Mouse (Mus musculus) urinary bladder, adult 2 months (tissue): ENCODE data around the gene Sgo1. TPM values are rescaled to one million over a fixed set of nuclear protein-coding genes. Genes with fewer than 3 reads are reported as not detected.
A peak's percentile ranks its signal among the peaks of the same experiment; 100 is the strongest.
"Not testable (repeated sequence)": the region's sequence is repeated elsewhere in the genome, so short reads cannot be mapped to it uniquely, and the experiment has no call there.

Source experiments
- DNase-seq: peaks from one replicate; pipeline ENCODE4 v3.0.0; 2022; ENCODE audit warnings: low spot score
- polyA plus RNA-seq: library from polyadenylated mRNA; depleted of rRNA; stranded (reverse); fragments of >200 nt; gene quantifications from 2 replicates; pipeline ENCODE4 v1.2.3, GENCODE M21; 2012; rRNA removed

Gene Sgo1
- polyA plus RNA-seq, result 0.83 and 0.85 TPM in 2 replicates

- DNase-seq, result peak; percentile 96
These were observed at the start of gene Sgo1 for GRCm38 (mm10) chr17:53688877-53689802. TSS of gene Sgo1 (minus strand) at chr17:53689333.

DNA sequence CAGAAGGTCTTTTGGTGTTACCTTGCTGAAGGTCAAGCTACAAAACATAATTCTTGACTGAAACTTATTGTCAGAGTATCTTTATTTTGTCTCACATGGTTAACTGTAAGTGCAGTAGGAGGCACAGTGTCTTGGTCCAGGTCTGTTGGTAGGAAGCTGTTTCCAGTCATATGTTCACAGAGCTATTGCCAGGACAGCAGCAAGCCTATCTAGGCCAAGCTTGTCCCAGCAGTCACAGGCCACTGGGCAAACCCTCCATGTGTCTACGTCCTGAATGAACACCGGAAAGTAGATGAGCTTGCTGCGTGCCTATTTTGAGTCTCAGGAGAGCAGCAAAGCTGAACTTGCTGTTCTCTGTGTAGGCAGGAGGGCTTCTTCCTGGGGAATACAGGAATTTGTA, 29.8 kb upstream of the Sgo1 start:
- DNase-seq, result not testable (repeated sequence)

DNA sequence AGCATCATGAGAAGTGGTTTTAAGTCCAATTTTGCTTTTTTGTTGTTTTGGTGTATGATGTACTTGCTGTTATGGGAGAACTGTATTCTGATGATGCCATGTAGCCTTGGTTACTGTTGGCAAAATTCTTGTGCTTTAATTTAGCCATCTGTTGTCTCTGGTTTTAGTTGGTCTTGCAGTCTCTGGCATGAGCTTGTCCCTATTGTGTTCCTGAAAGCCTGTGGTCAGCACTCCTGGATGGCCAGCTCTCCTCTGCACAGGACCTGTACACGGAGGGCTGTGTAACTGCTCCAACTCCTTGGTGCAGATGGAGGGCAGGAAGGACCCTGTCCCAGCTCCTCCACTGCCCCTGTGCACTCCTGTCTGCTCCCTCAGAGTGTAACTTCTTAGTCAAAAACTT, 29.3 kb upstream of the Sgo1 start:
- no peak for DNase-seq

- not testable (repeated sequence) for DNase-seq
These were observed 26.0 kb upstream of the Sgo1 start for GRCm38 (mm10) chr17:53715161-53715560.

GRCm38 (mm10) chr17:53714453-53714852, 25.3 kb upstream of the Sgo1 start:
- DNase-seq, result no peak

DNA sequence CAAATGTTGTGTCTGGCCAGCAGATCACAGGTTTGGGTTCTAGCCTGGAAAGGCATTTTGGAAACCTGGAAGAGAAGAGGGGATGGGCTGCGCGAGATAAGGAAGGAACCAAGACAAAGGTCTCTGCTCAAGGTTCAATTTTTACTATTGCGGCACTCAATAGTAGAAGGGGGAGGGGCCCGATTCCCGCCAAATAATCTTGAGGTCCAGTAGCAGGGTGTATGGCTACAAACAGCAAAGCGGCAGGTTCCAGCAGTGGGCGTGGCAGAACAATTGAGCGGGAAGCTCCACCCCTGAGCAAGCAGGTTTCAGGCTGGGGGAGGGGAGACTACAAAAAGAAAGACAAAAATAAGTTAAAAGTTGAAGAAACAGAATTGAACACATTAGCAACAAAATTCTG, 8.4 kb upstream of the Sgo1 start:
- DNase-seq, result not testable (repeated sequence)

DNA sequence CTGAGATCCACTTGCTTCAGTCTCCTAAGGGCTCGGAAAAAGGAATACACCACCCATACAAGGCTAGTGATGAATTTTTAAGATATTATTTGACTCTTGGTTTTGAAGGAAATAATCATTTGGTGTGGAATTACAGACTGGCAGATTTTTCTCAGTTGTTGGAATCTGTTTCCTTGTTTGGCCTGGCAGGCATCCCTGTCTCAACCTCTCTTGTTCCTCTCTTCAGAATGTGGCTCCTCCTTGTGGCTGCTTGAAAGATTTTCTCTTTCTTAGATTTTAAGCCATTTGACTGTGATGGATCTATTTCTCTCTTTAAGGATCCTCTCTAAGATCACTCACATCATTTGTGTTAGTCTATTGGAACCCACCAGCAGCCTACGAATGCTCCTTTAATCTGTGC, 4.9 kb upstream of the Sgo1 start:
- no peak for DNase-seq

DNA sequence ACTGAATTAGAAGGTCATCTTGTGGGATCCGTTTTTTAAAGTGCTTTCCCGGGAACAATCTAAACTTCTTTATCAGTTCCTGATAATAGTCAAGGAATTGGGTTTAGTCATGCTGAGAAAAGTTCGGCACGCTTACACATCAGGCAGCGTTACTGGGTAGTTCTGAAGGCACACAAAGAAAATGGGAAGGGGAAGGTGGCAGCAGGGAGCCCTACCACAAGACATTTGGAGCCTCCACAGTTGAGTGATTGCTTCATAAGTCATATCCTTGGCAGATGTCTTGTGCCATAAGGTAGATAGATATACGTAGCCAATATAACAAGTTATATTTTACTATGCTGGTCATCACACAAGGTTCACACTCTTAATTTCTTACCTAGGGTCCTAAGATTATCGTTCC, 813 bp upstream of the Sgo1 start:
- DNase-seq, result no peak

DNA sequence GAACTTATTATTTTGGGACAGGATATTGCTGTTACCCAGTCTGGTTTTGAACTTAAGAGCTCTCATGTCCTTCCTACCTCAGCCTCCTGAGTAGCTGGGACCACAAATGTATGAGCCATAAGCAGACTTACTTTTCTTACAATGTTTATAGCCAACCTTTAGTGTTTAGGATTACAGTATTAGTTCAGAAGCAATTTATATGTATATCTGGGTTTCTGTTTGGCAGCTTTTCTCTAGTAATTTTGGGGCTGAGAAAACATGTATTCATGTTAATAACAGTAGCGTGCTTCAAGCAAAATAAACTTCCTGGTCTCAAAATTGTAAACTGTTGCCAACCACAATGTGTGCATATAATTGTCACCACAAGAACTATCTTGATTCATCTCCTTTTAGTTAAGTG, 812 bp downstream of the Sgo1 start:
- DNase-seq, result no peak

GRCm38 (mm10) chr17:53678716-53679115, 10.4 kb downstream of the Sgo1 start:
- no peak for DNase-seq

GRCm38 (mm10) chr17:53670453-53670852, 18.7 kb downstream of the Sgo1 start:
- no peak for DNase-seq

- no peak for DNase-seq
These were observed 24.3 kb downstream of the Sgo1 start for GRCm38 (mm10) chr17:53664703-53665382.

DNA sequence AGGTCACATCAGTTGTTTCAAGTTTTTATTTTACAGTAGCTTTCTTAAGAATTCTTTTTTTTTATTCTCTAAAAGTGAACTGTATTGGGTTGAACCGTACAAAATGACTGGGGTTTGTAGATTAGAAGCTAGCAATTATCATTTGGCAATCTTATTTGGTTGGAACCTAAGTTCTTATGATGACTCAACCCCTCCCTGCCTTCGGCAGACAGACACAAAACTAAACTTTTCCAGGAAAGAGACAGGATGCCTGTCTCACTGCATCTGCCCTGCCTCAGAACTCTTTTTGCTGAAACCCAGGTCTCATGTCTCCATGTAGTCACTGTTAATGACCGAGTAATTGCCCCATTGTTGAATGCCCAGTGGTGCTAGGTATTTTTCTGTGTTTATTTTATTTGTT, 24.9 kb downstream of the Sgo1 start:
- DNase-seq, result no peak

GRCm38 (mm10) chr17:53661056-53661840, 27.9 kb downstream of the Sgo1 start:
- no peak for DNase-seq

DNA sequence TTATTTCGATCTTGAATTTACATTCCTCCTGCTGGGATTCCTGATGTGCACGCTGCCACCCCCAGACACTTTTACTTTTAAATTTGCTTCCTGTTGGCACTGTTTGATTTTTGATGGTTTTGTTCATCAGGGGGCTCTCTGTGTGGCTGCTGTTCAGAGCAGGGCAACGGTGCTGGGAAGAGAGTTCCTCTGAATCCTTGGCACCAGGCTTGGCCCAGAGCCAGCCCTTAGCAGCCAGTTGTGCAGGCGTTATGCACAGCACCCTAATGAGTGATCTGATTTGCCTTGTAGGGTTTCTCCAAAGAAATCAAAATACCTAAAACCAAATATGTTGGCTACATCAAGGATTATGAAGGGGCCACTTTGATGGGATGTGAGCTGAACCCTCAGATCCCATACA, 29.4 kb downstream of the Sgo1 start:
- no peak for DNase-seq

DNA sequence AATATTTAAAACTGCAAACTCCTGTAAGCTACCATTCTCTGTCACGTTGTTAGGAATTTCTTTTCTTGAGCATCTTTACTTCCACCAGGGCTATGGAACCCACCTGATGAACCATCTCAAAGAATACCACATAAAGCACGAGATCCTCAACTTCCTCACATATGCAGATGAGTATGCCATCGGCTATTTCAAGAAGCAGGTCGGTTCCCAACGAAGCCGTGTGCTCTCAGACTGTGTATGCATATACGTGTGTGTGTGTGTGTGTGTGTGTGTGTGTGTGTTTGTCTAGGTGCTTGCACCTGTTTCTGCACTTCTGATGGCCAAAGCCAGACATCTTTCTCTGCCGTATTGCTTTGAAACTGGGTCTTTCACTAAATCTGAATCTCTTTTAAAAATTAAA, 29.9 kb downstream of the Sgo1 start:
- DNase-seq, result no peak

DNA sequence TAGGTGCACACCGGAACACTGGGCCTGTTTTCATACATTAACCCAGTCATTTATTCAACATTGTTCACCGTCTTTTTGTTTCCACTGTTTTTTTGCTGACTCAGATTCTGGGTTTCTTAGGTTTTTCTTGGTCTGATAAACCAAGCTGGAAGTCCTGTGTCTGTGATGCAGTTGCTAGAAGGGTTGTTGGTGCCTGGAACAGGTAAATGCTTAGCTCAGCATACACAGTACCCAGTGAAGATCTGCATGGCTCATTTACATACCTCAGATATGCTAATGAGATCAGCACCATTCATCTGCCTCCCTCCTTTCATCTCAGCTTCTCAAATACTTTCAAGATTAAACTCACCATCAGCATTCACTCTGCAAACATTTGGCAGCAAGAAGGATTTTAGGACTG, 30.5 kb downstream of the Sgo1 start:
- no peak for DNase-seq

GRCm38 (mm10) chr17:53657391-53657790, 31.7 kb downstream of the Sgo1 start:
- DNase-seq, result not testable (repeated sequence)

DNA sequence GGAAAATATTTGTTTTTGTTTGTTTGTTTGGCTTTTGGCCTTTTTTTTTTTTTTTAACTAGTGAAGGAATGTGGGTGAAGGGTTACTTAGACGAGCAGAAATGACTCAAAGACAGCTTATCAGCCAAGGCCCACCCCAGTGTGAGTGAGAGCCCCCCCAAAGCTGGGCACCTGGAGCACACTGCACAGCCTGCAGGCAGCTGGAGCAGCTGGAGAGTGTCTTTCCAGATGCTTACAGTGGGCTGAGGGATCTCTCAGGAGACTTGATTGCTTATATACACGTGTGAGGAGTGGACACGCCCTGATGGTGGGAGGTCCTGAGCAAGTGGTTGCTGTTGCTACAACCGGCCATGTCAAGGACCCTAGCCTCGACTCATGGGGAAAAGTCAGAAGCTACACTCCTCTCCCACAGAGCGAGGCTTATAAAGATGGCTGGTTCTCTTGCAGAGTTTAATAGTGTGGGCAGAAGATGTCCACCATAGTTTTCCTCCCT, 32.7 kb downstream of the Sgo1 start:
- DNase-seq, result no peak

DNA sequence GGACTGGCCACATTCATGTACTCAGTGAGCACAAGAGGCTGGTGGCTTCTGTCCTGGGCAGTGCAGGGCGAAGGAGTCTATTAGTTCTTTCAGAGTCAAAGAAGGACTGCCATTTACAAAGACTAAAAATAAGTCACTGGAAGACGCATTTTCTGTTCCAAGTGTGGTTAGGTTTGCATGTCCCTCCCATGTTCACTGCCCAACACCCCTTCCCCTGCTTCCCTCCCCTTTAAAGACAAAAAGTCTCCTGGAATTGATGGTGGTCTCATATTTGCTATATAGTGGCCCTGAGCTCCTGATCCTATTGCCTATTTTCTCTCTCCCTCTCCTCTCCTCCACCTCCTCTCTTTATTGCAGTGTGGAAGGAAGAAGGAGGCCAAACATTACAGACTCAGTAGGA, 33.2 kb downstream of the Sgo1 start:
- DNase-seq, result no peak

- DNase-seq, result no peak
These were observed 34.1 kb downstream of the Sgo1 start for GRCm38 (mm10) chr17:53655081-53655480.

DNA sequence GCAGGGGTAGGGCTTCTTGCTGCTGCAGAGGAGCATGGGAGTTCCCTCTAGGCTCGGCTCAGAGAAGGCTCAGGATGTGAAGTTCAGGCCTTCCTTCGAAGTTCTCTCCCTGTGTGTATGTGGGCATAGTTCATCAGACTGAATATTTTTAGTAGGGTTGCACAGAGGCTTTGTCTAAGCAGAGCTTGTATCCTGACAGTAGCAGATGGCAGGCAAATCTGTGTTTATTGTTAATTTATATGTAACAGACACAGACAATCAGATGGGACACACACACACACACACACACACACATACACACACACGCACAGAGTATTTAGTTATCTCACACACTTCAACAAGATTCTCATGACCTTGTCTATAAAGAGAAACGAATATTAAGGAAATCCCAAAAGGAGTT, 34.5 kb downstream of the Sgo1 start:
- no peak for DNase-seq
